7 mouse cellular contexts compared by ENCODE assay signal in genomic region chrX:74428826-74429276, GRCm38 (mm10). TPM values are rescaled to one million over a fixed set of nuclear protein-coding genes. Genes with fewer than 3 reads are reported as not detected.
DNase-seq lines count a peak whose midpoint lies in the region; ATAC-seq lines count a peak whose summit lies in the region.

Gene G6pdx (minus strand): TSS chrX:74429194.

- H3K4me1 ChIP-seq in embryonic facial prominence, embryonic 11.5 days (ENCODE audit: control insufficient read depth, insufficient read depth, low read length), result no peaks in the 10 kb centered on the region
- no peaks in the 10 kb centered on the region for H3K4me1 ChIP-seq in limb, embryonic 11.5 days (ENCODE audit: control insufficient read depth, insufficient read depth, low read length)
- H3K4me1 ChIP-seq in midbrain, embryonic 14.5 days (ENCODE audit: control insufficient read depth, insufficient read depth, low read length), result no peaks in the 10 kb centered on the region

- H3K4me2 ChIP-seq in embryonic facial prominence, embryonic 11.5 days (ENCODE audit: low read depth, low read length), result peak within 1 kb of the TSS; percentile 41
- peak within 1 kb of the TSS; percentile 54 for H3K4me2 ChIP-seq in limb, embryonic 11.5 days (ENCODE audit: low read depth, severe bottlenecking)
- H3K4me2 ChIP-seq in midbrain, embryonic 14.5 days (ENCODE audit: low read length), result peak within 1 kb of the TSS; percentile 61

- ATAC-seq in embryonic facial prominence, embryonic 11.5 days (replicated peaks; ENCODE audit: insufficient number of reproducible peaks, low FRiP score, low TSS enrichment, low read depth), result peak; percentile 91
- peak; percentile 88 for ATAC-seq in limb, embryonic 11.5 days (ENCODE audit: insufficient number of reproducible peaks, low FRiP score, low TSS enrichment, low read depth)
- ATAC-seq in midbrain, embryonic 14.5 days (ENCODE audit: low FRiP score, low TSS enrichment), result peak; percentile 83

- peak within 1 kb of the TSS; percentile 43 for H3K4me3 ChIP-seq in embryonic facial prominence, embryonic 11.5 days (ENCODE audit: low read depth, low read length)
- H3K4me3 ChIP-seq in limb, embryonic 11.5 days (ENCODE audit: low read depth, low read length), result peak within 1 kb of the TSS; percentile 50
- peak within 1 kb of the TSS; percentile 49 for H3K4me3 ChIP-seq in midbrain, embryonic 14.5 days (replicated peaks; ENCODE audit: low read depth, low read length)

- no peaks in the 10 kb centered on the region for H3K36me3 ChIP-seq in embryonic facial prominence, embryonic 11.5 days (replicated peaks; ENCODE audit: control insufficient read depth, insufficient read depth, low read depth, low read length)
- H3K36me3 ChIP-seq in limb, embryonic 11.5 days (ENCODE audit: control insufficient read depth, insufficient read depth, low read length), result no peaks in the 10 kb centered on the region
- H3K36me3 ChIP-seq in midbrain, embryonic 14.5 days (ENCODE audit: control insufficient read depth, insufficient read depth, low read length), result no peaks in the 10 kb centered on the region

- H3K9ac ChIP-seq in embryonic facial prominence, embryonic 11.5 days (replicated peaks; ENCODE audit: low read length), result peak within 1 kb of the TSS; percentile 59
- H3K9ac ChIP-seq in limb, embryonic 11.5 days (ENCODE audit: low read length), result peak within 1 kb of the TSS; percentile 51
- H3K9ac ChIP-seq in midbrain, embryonic 14.5 days (replicated peaks; ENCODE audit: low read length), result peak within 1 kb of the TSS; percentile 45

- 22% methylated on average over 24 of the region's 25 CpGs for WGBS in embryonic facial prominence, embryonic 11.5 days
- WGBS in limb, embryonic 11.5 days, result 16% methylated on average over 24 of the region's 25 CpGs
- 26% methylated on average over 25 of the region's 25 CpGs for WGBS in midbrain, embryonic 14.5 days

- peak within 1 kb of the TSS; percentile 56 for H3K27ac ChIP-seq in embryonic facial prominence, embryonic 11.5 days (replicated peaks; ENCODE audit: low read depth, low read length)
- H3K27ac ChIP-seq in limb, embryonic 11.5 days (replicated peaks; ENCODE audit: low read depth, low read length), result peak within 1 kb of the TSS; percentile 47; the same call in 1 of the 2 replicates
- peak within 1 kb of the TSS; percentile 81 for H3K27ac ChIP-seq in midbrain, embryonic 14.5 days (replicated peaks; ENCODE audit: low read depth, low read length)

- DNase-seq in adrenal gland, postnatal 14 days, result peak; percentile 94
- DNase-seq in embryonic facial prominence, embryonic 11.5 days (ENCODE audit: low spot score), result peak; percentile 88
- DNase-seq in heart, adult 11 months, result peak; percentile 99
- DNase-seq in kidney, adult 18-20 months, result peak; percentile 90
- DNase-seq in limb, embryonic 11.5 days (ENCODE audit: low spot score), result peak; percentile 86
- DNase-seq in midbrain, embryonic 14.5 days, result peak; percentile 91
- peak; percentile 84 to 86 for DNase-seq in spleen, adult 18-20 months

- H3K27me3 ChIP-seq in embryonic facial prominence, embryonic 11.5 days (ENCODE audit: control insufficient read depth, insufficient read depth, low read length), result no peaks in the 10 kb centered on the region
- H3K27me3 ChIP-seq in limb, embryonic 11.5 days (ENCODE audit: control insufficient read depth, insufficient read depth, low read length), result no peaks in the 10 kb centered on the region
- H3K27me3 ChIP-seq in midbrain, embryonic 14.5 days (ENCODE audit: control insufficient read depth, insufficient read depth, low read length), result no peaks in the 10 kb centered on the region

- no peaks in the 10 kb centered on the region for H3K9me3 ChIP-seq in embryonic facial prominence, embryonic 11.5 days (replicated peaks; ENCODE audit: control insufficient read depth, low read length)
- no peaks in the 10 kb centered on the region for H3K9me3 ChIP-seq in limb, embryonic 11.5 days (ENCODE audit: control insufficient read depth, low read length)
- H3K9me3 ChIP-seq in midbrain, embryonic 14.5 days (ENCODE audit: control insufficient read depth, low read length), result no peaks in the 10 kb centered on the region

RNA-seq across cellular contexts. Expression of gene G6pdx, which starts in this region (rescaled TPM):
- 105 and 114 TPM in 2 replicates for total RNA-seq in adrenal gland, postnatal 14 days (2021)
- 54.2 and 59.2 TPM in 2 replicates for polyA plus RNA-seq in embryonic facial prominence, embryonic 11.5 days (2014; fragmentation: Nextera tagmentation; extraction: Ambion mirVana)
- polyA plus RNA-seq in limb, embryonic 11.5 days (2014; fragmentation: Nextera tagmentation; extraction: Ambion mirVana), result 49.1 and 57.9 TPM in 2 replicates
- polyA plus RNA-seq in midbrain, embryonic 14.5 days (2014; fragmentation: Nextera tagmentation; extraction: Ambion mirVana), result 55.6 and 59.5 TPM in 2 replicates

Comparison
In these comparisons a context has a peak if more than half of its experiments do, and no peak if none do; other contexts are left out.
1. Peak in every context shown above with its lines: DNase-seq, ATAC-seq, H3K4me3 ChIP-seq and H3K27ac ChIP-seq.